Mouse (Mus musculus) lung, postnatal 0 days (tissue): ENCODE measurements at regions not wholly inside any gene's neighbourhood (a gene's known extent, or its start where the extent isn't known, plus 50 kb on each side); places are given as distances from the start of the nearest gene placed in this dataset.

ENCODE experiments used
- ATAC-seq: fragments of 200-750 bp; cut with Nextera tagmentation; 2 replicates; pipeline ENCODE4 v1.8.0; 2017; ENCODE audit warnings: moderate library complexity
- DNase-seq: peaks from one replicate; pipeline ENCODE4 v3.0.0-alpha.2; 2016; ENCODE audit warnings: low spot score
- H3K27ac ChIP-seq: fragments of 300-500 bp; sonication (generic); 2 replicates; pipeline ENCODE4 v1.5.1; 2014; ENCODE audit warnings: antibody characterized with exemption, mild to moderate bottlenecking, low read length, mixed read lengths
- H3K27me3 ChIP-seq: fragments of 300-500 bp; sonication (generic); replicated peaks from 2 replicates; pipeline ENCODE4 v1.6.1; 2014; ENCODE audit warnings: low read length, mixed read lengths; ENCODE audit not compliant: insufficient read depth
- H3K36me3 ChIP-seq: fragments of 300-500 bp; sonication (generic); 2 replicates; pipeline ENCODE4 v1.6.1; 2014; ENCODE audit warnings: low read length, mixed read lengths; ENCODE audit not compliant: insufficient read depth
- H3K4me1 ChIP-seq: fragments of 300-500 bp; sonication (generic); 2 replicates; pipeline ENCODE4 v1.6.1; 2014; ENCODE audit warnings: antibody characterized with exemption, low read depth, low read length, mixed read lengths; ENCODE audit not compliant: insufficient read depth
- H3K4me2 ChIP-seq: fragments of 300-500 bp; sonication (generic); replicated peaks from 2 replicates; pipeline ENCODE4 v1.6.1; 2014; ENCODE audit warnings: low read depth, mild to moderate bottlenecking, low read length, moderate library complexity, mixed read lengths
- H3K4me3 ChIP-seq: fragments of 300-500 bp; sonication (generic); 2 replicates; pipeline ENCODE4 v1.5.1; 2014; ENCODE audit warnings: low read depth, low read length
- H3K9ac ChIP-seq: fragments of 300-500 bp; sonication (generic); replicated peaks from 2 replicates; pipeline ENCODE4 v1.6.1; 2014; ENCODE audit warnings: low read depth, mild to moderate bottlenecking
- H3K9me3 ChIP-seq: fragments of 300-500 bp; sonication (generic); 2 replicates; pipeline ENCODE4 v1.6.1; 2016; ENCODE audit warnings: low read length, mixed read lengths
- CTCF ChIP-seq: IDR thresholded peaks from 2 replicates; pipeline ENCODE4 v1.5.1; 2016; ENCODE audit warnings: antibody characterized with exemption, mild to moderate bottlenecking
- EP300 ChIP-seq: IDR thresholded peaks from 2 replicates; pipeline ENCODE4 v1.6.1; 2016; ENCODE audit warnings: antibody characterized with exemption, mild to moderate bottlenecking, control low read depth
- WGBS: fragments of 180-500 bp; shearing (Covaris S2); extraction: QIAGEN DNeasy Blood & Tissue Kit; methylation state at CpG from one replicate; pipeline ENCODE4 v1.1.7; 2014; 5-methylcytosine and 5-hydroxymethylcytosine counted together

- Histone ChIP-seq H3K4me1 (no peaks in the 10 kb centered on the region), H3K9ac (no peak overlapping the region), H3K27ac (no peak overlapping the region), H3K4me3 (no peak overlapping the region), H3K4me2 (no peak overlapping the region), H3K9me3 (no peaks in the 10 kb centered on the region), H3K27me3 (no peaks in the 10 kb centered on the region), H3K36me3 (no peaks in the 10 kb centered on the region)
- TF ChIP-seq EP300, result no peak
- no peak for TF ChIP-seq CTCF
- ATAC-seq (no peak), DNase-seq (no peak)
- WGBS, result 79% methylated on average over 8 of the region's 8 CpGs
Observed at GRCm38 (mm10) chr11:114480119-114480540, 188.2 kb upstream of the Rpl38 start.

- no peaks in the 10 kb centered on the region for H3K27me3 ChIP-seq
- WGBS, result 11% methylated on average over 7 of the region's 7 CpGs
- no peaks in the 10 kb centered on the region for H3K9me3 ChIP-seq
- no peak overlapping the region for H3K4me2 ChIP-seq
- no peaks in the 10 kb centered on the region for H3K4me1 ChIP-seq
- no peak overlapping the region for H3K27ac ChIP-seq
- ATAC-seq (no peak), DNase-seq (peak; percentile 22)
- H3K36me3 ChIP-seq, result no peaks in the 10 kb centered on the region
- no peak overlapping the region for H3K4me3 ChIP-seq
- H3K9ac ChIP-seq, result no peak overlapping the region
- TF ChIP-seq CTCF (no peak), EP300 (no peak)
Observed at GRCm38 (mm10) chr11:114478736-114479135, 189.6 kb upstream of the Rpl38 start.

GRCm38 (mm10) chr11:114477365-114477764, 191.0 kb upstream of the Rpl38 start:
- no peak overlapping the region for H3K27ac ChIP-seq
- H3K36me3 ChIP-seq, result no peaks in the 10 kb centered on the region
- ATAC-seq, result no peak
- H3K4me1 ChIP-seq, result no peaks in the 10 kb centered on the region
- no peaks in the 10 kb centered on the region for H3K9me3 ChIP-seq
- TF ChIP-seq EP300, result no peak
- TF ChIP-seq CTCF, result peak; percentile 55
- H3K4me2 ChIP-seq, result no peak overlapping the region
- no peak overlapping the region for H3K4me3 ChIP-seq
- H3K9ac ChIP-seq, result no peak overlapping the region
- DNase-seq, result no peak
- no peaks in the 10 kb centered on the region for H3K27me3 ChIP-seq
- WGBS, result 65% methylated on average over 3 of the region's 3 CpGs

- Histone ChIP-seq H3K36me3 (no peaks in the 10 kb centered on the region), H3K9ac (no peak overlapping the region), H3K27ac (no peak overlapping the region), H3K9me3 (no peaks in the 10 kb centered on the region), H3K4me2 (no peak overlapping the region), H3K27me3 (no peaks in the 10 kb centered on the region), H3K4me3 (no peak overlapping the region), H3K4me1 (peaks cover 6% of the 10 kb centered on the region; the same call in 1 of the 2 replicates)
- WGBS, result 25% methylated on average over 22 of the region's 22 CpGs
- no peak for DNase-seq
- TF ChIP-seq CTCF (no peak), EP300 (no peak)
- ATAC-seq, result no peak
Observed at GRCm38 (mm10) chr11:114472501-114473260, 195.6 kb upstream of the Rpl38 start.

- ATAC-seq (peak; percentile 90), DNase-seq (peak; percentile 94)
- Histone ChIP-seq H3K27ac (0 out of 2 replicates have a peak overlapping the region, but pooled peaks have one; percentile 75), H3K4me2 (peak overlapping the region; percentile 44; the same call in 1 of the 2 replicates), H3K9me3 (no peaks in the 10 kb centered on the region), H3K9ac (no peak overlapping the region), H3K4me1 (peaks cover 11% of the 10 kb centered on the region; the same call in 1 of the 2 replicates), H3K27me3 (no peaks in the 10 kb centered on the region), H3K4me3 (no peak overlapping the region), H3K36me3 (no peaks in the 10 kb centered on the region)
- TF ChIP-seq CTCF (no peak), EP300 (peak; percentile 40; the same call in 1 of the 2 replicates)
- WGBS, result 1% methylated on average over 8 of the region's 8 CpGs
Observed at GRCm38 (mm10) chr11:114468394-114468793, 199.9 kb upstream of the Rpl38 start.

GRCm38 (mm10) chr11:114467803-114468202, 200.5 kb upstream of the Rpl38 start:
- H3K27me3 ChIP-seq, result no peaks in the 10 kb centered on the region
- H3K9ac ChIP-seq, result no peak overlapping the region
- no peaks in the 10 kb centered on the region for H3K9me3 ChIP-seq
- H3K36me3 ChIP-seq, result no peaks in the 10 kb centered on the region
- TF ChIP-seq EP300 (peak; percentile 33; the same call in 1 of the 2 replicates), CTCF (no peak)
- ATAC-seq (peak; percentile 86), DNase-seq (peak; percentile 87)
- H3K4me2 ChIP-seq, result peak overlapping the region; percentile 44
- H3K4me3 ChIP-seq, result no peak overlapping the region
- 1% methylated on average over 8 of the region's 8 CpGs for WGBS
- peaks cover 11% of the 10 kb centered on the region; the same call in 1 of the 2 replicates for H3K4me1 ChIP-seq
- H3K27ac ChIP-seq, result peak overlapping the region; percentile 75
